Mouse (Mus musculus) midbrain, embryonic 15.5 days (tissue): Measurements from ENCODE around the gene Sgpp2. TPM values are rescaled to one million over a fixed set of nuclear protein-coding genes. Genes with fewer than 3 reads are reported as not detected.

Source experiments
- ATAC-seq: fragments of 200-750 bp; cut with Nextera tagmentation; replicated peaks from 2 replicates; pipeline ENCODE4 v1.8.0; 2017; ENCODE audit warnings: moderate TSS enrichment
- H3K27ac ChIP-seq: fragments of 300-500 bp; sonication (generic); 2 replicates; pipeline ENCODE4 v1.5.1; 2015; ENCODE audit warnings: mild to moderate bottlenecking, inconsistent platforms
- H3K27me3 ChIP-seq: fragments of 300-500 bp; sonication (generic); replicated peaks from 2 replicates; pipeline ENCODE4 v1.6.1; 2015; ENCODE audit warnings: inconsistent platforms
- H3K36me3 ChIP-seq: fragments of 300-500 bp; sonication (generic); replicated peaks from 2 replicates; pipeline ENCODE4 v1.6.1; 2015; ENCODE audit warnings: inconsistent platforms
- H3K4me1 ChIP-seq: fragments of 300-500 bp; sonication (generic); 2 replicates; pipeline ENCODE4 v1.6.1; 2015; ENCODE audit warnings: inconsistent platforms
- H3K4me2 ChIP-seq: fragments of 300-500 bp; sonication (generic); 2 replicates; pipeline ENCODE4 v1.6.1; 2015; ENCODE audit warnings: inconsistent platforms, mild to moderate bottlenecking, moderate library complexity
- H3K4me3 ChIP-seq: fragments of 300-500 bp; sonication (generic); 2 replicates; pipeline ENCODE4 v1.5.1; 2015; ENCODE audit warnings: mild to moderate bottlenecking, inconsistent platforms
- H3K9ac ChIP-seq: fragments of 300-500 bp; sonication (generic); 2 replicates; pipeline ENCODE4 v1.6.1; 2015; ENCODE audit warnings: mild to moderate bottlenecking, inconsistent platforms
- H3K9me3 ChIP-seq: fragments of 300-500 bp; sonication (generic); 2 replicates; pipeline ENCODE4 v1.6.1; 2016; ENCODE audit warnings: inconsistent platforms
- WGBS: fragments of 180-500 bp; shearing (Covaris S2); methylation state at CpG from one replicate; pipeline ENCODE4 v1.1.7; 2015; ENCODE audit warnings: mixed read lengths; 5-methylcytosine and 5-hydroxymethylcytosine counted together
- polyA plus RNA-seq: library from polyadenylated mRNA; unstranded; fragments of >200 nt; fragmentation: Nextera tagmentation; extraction: Ambion mirVana; gene quantifications from 2 replicates; pipeline ENCODE4 v1.2.1, GENCODE M21; 2015

Gene Sgpp2
- polyA plus RNA-seq, 1 experiment from 2014 or later, result 1.2 TPM

GRCm38 (mm10) chr1:78375058-78375457 is 64.9 kb downstream of the Sgpp2 start:
- 98% methylated on average over 3 of the region's 3 CpGs for WGBS
- Histone ChIP-seq H3K27me3 (no peaks in the 10 kb centered on the region), H3K9me3 (0 out of 2 replicates have a peak, but pooled peaks cover 7% of the 10 kb centered on the region), H3K36me3 (no peaks in the 10 kb centered on the region), H3K9ac (no peak overlapping the region), H3K27ac (no peak overlapping the region), H3K4me2 (no peak overlapping the region), H3K4me1 (no peaks in the 10 kb centered on the region), H3K4me3 (no peak overlapping the region)
- ATAC-seq, result no peak

- no peak overlapping the region for H3K27ac ChIP-seq
- ATAC-seq, result no peak
- no peak overlapping the region for H3K4me3 ChIP-seq
- H3K4me2 ChIP-seq, result no peak overlapping the region
- 73% methylated on average over 4 of the region's 4 CpGs for WGBS
- H3K9me3 ChIP-seq, result no peaks in the 10 kb centered on the region
- H3K4me1 ChIP-seq, result no peaks in the 10 kb centered on the region
- no peak overlapping the region for H3K9ac ChIP-seq
- H3K36me3 ChIP-seq, result no peaks in the 10 kb centered on the region
- no peaks in the 10 kb centered on the region for H3K27me3 ChIP-seq
These were observed 70.8 kb downstream of the Sgpp2 start for GRCm38 (mm10) chr1:78380950-78381349.

- WGBS, result 45% methylated on average over 4 of the region's 4 CpGs
- no peaks in the 10 kb centered on the region for H3K9me3 ChIP-seq
- H3K27ac ChIP-seq, result no peak overlapping the region
- no peak overlapping the region for H3K9ac ChIP-seq
- H3K4me2 ChIP-seq, result no peak overlapping the region
- ATAC-seq, result no peak
- no peaks in the 10 kb centered on the region for H3K27me3 ChIP-seq
- H3K4me1 ChIP-seq, result no peaks in the 10 kb centered on the region
- H3K36me3 ChIP-seq, result no peaks in the 10 kb centered on the region
- H3K4me3 ChIP-seq, result no peak overlapping the region
These were observed 77.7 kb downstream of the Sgpp2 start for GRCm38 (mm10) chr1:78387854-78388253.

GRCm38 (mm10) chr1:78388848-78389247 is 78.7 kb downstream of the Sgpp2 start:
- no peak for ATAC-seq

GRCm38 (mm10) chr1:78395191-78395735 is 85.1 kb downstream of the Sgpp2 start:
- Histone ChIP-seq H3K36me3 (no peaks in the 10 kb centered on the region), H3K27me3 (no peaks in the 10 kb centered on the region), H3K9me3 (no peaks in the 10 kb centered on the region), H3K9ac (no peak overlapping the region), H3K4me3 (no peak overlapping the region), H3K27ac (no peak overlapping the region), H3K4me1 (no peaks in the 10 kb centered on the region), H3K4me2 (no peak overlapping the region)
- WGBS, result 71% methylated on average over 8 of the region's 8 CpGs
- no peak for ATAC-seq

More at GRCm38 (mm10) chr1:78388848-78389247, 78.7 kb downstream of the Sgpp2 start:
- Histone ChIP-seq H3K9ac (no peak overlapping the region), H3K36me3 (no peaks in the 10 kb centered on the region), H3K27ac (no peak overlapping the region), H3K4me1 (no peaks in the 10 kb centered on the region), H3K9me3 (no peaks in the 10 kb centered on the region), H3K4me2 (no peak overlapping the region), H3K4me3 (no peak overlapping the region), H3K27me3 (no peaks in the 10 kb centered on the region)
- WGBS, result 6% methylated on average over 3 of the region's 3 CpGs

GRCm38 (mm10) chr1:78395737-78396136 is 85.6 kb downstream of the Sgpp2 start:
- Histone ChIP-seq H3K36me3 (no peaks in the 10 kb centered on the region), H3K9ac (no peak overlapping the region), H3K27ac (no peak overlapping the region), H3K9me3 (no peaks in the 10 kb centered on the region), H3K27me3 (no peaks in the 10 kb centered on the region), H3K4me1 (no peaks in the 10 kb centered on the region), H3K4me3 (no peak overlapping the region), H3K4me2 (no peak overlapping the region)
- 36% methylated on average over 6 of the region's 6 CpGs for WGBS
- ATAC-seq, result no peak

- Histone ChIP-seq H3K4me3 (no peak overlapping the region), H3K4me2 (no peak overlapping the region), H3K27me3 (no peaks in the 10 kb centered on the region), H3K27ac (no peak overlapping the region), H3K9me3 (no peaks in the 10 kb centered on the region), H3K4me1 (no peaks in the 10 kb centered on the region), H3K9ac (no peak overlapping the region), H3K36me3 (no peaks in the 10 kb centered on the region)
- no peak for ATAC-seq
- WGBS, result 46% methylated on average over 8 of the region's 8 CpGs
These were observed 86.3 kb downstream of the Sgpp2 start for GRCm38 (mm10) chr1:78396320-78396913.

- no peak for ATAC-seq
- H3K4me1 ChIP-seq, result no peaks in the 10 kb centered on the region
These were observed 89.6 kb downstream of the Sgpp2 start for GRCm38 (mm10) chr1:78399755-78400154.

GRCm38 (mm10) chr1:78401413-78401812 is 91.3 kb downstream of the Sgpp2 start:
- Histone ChIP-seq H3K4me1 (no peaks in the 10 kb centered on the region), H3K4me3 (no peak overlapping the region), H3K4me2 (no peak overlapping the region), H3K27ac (no peak overlapping the region), H3K36me3 (no peaks in the 10 kb centered on the region), H3K9me3 (no peaks in the 10 kb centered on the region), H3K27me3 (0 out of 2 replicates have a peak, but pooled peaks cover 2% of the 10 kb centered on the region), H3K9ac (no peak overlapping the region)
- no peak for ATAC-seq
- WGBS, result 90% methylated on average over 4 of the region's 4 CpGs

More at GRCm38 (mm10) chr1:78399755-78400154, 89.6 kb downstream of the Sgpp2 start:
- H3K4me3 ChIP-seq, result no peak overlapping the region
- H3K9ac ChIP-seq, result no peak overlapping the region
- H3K4me2 ChIP-seq, result no peak overlapping the region
- H3K27me3 ChIP-seq, result no peaks in the 10 kb centered on the region
- H3K9me3 ChIP-seq, result no peaks in the 10 kb centered on the region
- WGBS, result 93% methylated on average over 3 of the region's 3 CpGs
- no peaks in the 10 kb centered on the region for H3K36me3 ChIP-seq
- H3K27ac ChIP-seq, result no peak overlapping the region

- H3K4me1 ChIP-seq, result no peaks in the 10 kb centered on the region
- no peak for ATAC-seq
- no peaks in the 10 kb centered on the region for H3K9me3 ChIP-seq
- H3K36me3 ChIP-seq, result no peaks in the 10 kb centered on the region
- H3K27me3 ChIP-seq, result 0 out of 2 replicates have a peak, but pooled peaks cover 2% of the 10 kb centered on the region
- H3K4me3 ChIP-seq, result no peak overlapping the region
- no peak overlapping the region for H3K27ac ChIP-seq
- H3K4me2 ChIP-seq, result no peak overlapping the region
- no peak overlapping the region for H3K9ac ChIP-seq
- WGBS, result 98% methylated on average over 2 of the region's 2 CpGs
These were observed 99.3 kb downstream of the Sgpp2 start for GRCm38 (mm10) chr1:78409396-78409795.

GRCm38 (mm10) chr1:78412668-78413067 is 102.5 kb downstream of the Sgpp2 start:
- ATAC-seq, result no peak
- 32% methylated on average over 7 of the region's 7 CpGs for WGBS

GRCm38 (mm10) chr1:78414421-78414820 is 104.3 kb downstream of the Sgpp2 start:
- Histone ChIP-seq H3K4me2 (no peak overlapping the region), H3K4me1 (no peaks in the 10 kb centered on the region), H3K27me3 (no peaks in the 10 kb centered on the region), H3K27ac (no peak overlapping the region), H3K9ac (no peak overlapping the region), H3K36me3 (no peaks in the 10 kb centered on the region), H3K4me3 (no peak overlapping the region), H3K9me3 (no peaks in the 10 kb centered on the region)
- no peak for ATAC-seq
- WGBS, result 88% methylated on average over 5 of the region's 5 CpGs

More at GRCm38 (mm10) chr1:78412668-78413067, 102.5 kb downstream of the Sgpp2 start:
- H3K27me3 ChIP-seq, result no peaks in the 10 kb centered on the region
- H3K4me3 ChIP-seq, result no peak overlapping the region
- no peak overlapping the region for H3K4me2 ChIP-seq
- no peaks in the 10 kb centered on the region for H3K36me3 ChIP-seq
- no peaks in the 10 kb centered on the region for H3K9me3 ChIP-seq
- no peaks in the 10 kb centered on the region for H3K4me1 ChIP-seq
- H3K27ac ChIP-seq, result no peak overlapping the region
- H3K9ac ChIP-seq, result no peak overlapping the region
